Mouse (Mus musculus): ENCODE measurements around the gene Gm15056. TPM values are rescaled to one million over a fixed set of nuclear protein-coding genes. Genes with fewer than 3 reads are reported as not detected.

Gene Gm15056
- polyA plus RNA-seq, 1 experiment from 2014 or later = not detected

DNA sequence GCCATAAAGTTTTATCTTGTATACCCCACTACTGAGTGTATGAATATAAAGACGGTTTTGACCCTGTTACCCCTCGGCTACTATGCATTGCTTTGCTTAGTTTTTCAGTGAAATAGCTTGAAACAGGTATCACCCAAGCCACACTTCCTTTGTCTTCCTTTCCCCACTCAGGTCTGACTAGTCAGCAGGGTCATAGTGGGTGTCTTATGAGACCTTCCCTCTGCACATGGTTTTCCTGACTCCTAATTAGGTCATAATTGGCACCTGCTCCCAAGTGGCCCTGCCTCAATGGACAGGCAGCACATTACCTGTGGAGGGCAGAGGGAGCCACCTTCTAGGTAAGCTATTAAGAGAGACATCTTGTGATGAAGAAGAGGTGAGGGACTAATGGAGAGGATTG is 10.1 kb downstream of the Gm15056 start, which contains the start of gene Defb33:
Defb33 (plus strand) TSS at position 301 of the 400 bp plus-strand sequence.
- ATAC-seq (ENCODE audit: low FRiP score, low TSS enrichment) = no peak
- no peaks in the 10 kb centered on the region for H3K36me3 ChIP-seq (ENCODE audit: control insufficient read depth, insufficient read depth, low read length)

DNA sequence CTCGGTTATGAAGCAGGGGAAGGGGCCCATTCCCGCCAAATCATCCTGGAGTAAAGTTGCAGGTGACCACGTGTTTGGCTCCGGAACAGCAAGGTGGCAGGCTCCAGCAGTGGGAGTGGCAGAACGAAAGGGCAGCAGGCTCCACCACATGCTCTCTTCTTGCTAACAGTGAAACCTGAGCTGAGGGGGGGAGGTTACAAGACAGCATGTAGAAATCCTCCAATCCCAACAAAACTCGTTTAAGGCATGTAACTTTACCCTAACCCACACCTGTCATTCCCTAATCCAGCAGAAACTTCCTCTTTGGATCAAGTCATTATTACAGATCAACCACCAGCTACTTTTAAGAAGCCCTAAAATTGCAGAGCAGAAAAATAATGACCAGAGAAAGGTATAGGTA is 27.8 kb downstream of the Gm15056 start:
- Histone ChIP-seq H3K27me3 (ENCODE audit: control insufficient read depth, insufficient read depth, low read length) (no peaks in the 10 kb centered on the region), H3K36me3 (ENCODE audit: control insufficient read depth, insufficient read depth, low read length) (no peaks in the 10 kb centered on the region), H3K27ac (replicated peaks) (no peak overlapping the region), H3K4me3 (ENCODE audit: low read depth, low read length) (no peak overlapping the region), H3K9ac (ENCODE audit: low read length) (no peak overlapping the region), H3K4me1 (replicated peaks; ENCODE audit: control insufficient read depth, insufficient read depth) (no peaks in the 10 kb centered on the region), H3K9me3 (ENCODE audit: control insufficient read depth, low read length) (no peaks in the 10 kb centered on the region), H3K4me2 (replicated peaks; ENCODE audit: low read depth) (no peak overlapping the region)
- 31% methylated on average over 6 of the region's 6 CpGs for WGBS
- DNase-seq (ENCODE audit: low spot score) (no peak), ATAC-seq (ENCODE audit: low FRiP score, low TSS enrichment) (no peak)
- TF ChIP-seq EP300 (optimal IDR thresholded peaks at IDR 0.05) (no peak), CTCF (IDR thresholded peaks at IDR 0.05; ENCODE audit: low read depth) (no peak)

More for the DNA sequence above, 10.1 kb downstream of the Gm15056 start, which contains the start of gene Defb33:
- H3K4me2 ChIP-seq (replicated peaks; ENCODE audit: low read depth) = no peak within 1 kb of the TSS
- no peak for DNase-seq (ENCODE audit: low spot score)
- 82% methylated on average over 2 of the region's 2 CpGs for WGBS
- no peak within 1 kb of the TSS for H3K27ac ChIP-seq (replicated peaks)
- no peaks in the 10 kb centered on the region for H3K4me1 ChIP-seq (replicated peaks; ENCODE audit: control insufficient read depth, insufficient read depth)
- H3K9ac ChIP-seq (ENCODE audit: low read length) = no peak within 1 kb of the TSS
- H3K27me3 ChIP-seq (ENCODE audit: control insufficient read depth, insufficient read depth, low read length) = no peaks in the 10 kb centered on the region
- H3K4me3 ChIP-seq (ENCODE audit: low read depth, low read length) = no peak within 1 kb of the TSS
- TF ChIP-seq CTCF (IDR thresholded peaks at IDR 0.05; ENCODE audit: low read depth) = no peak
- no peak for TF ChIP-seq EP300 (optimal IDR thresholded peaks at IDR 0.05)
- H3K9me3 ChIP-seq (ENCODE audit: control insufficient read depth, low read length) = no peaks in the 10 kb centered on the region

Other genes starting within 250 kb of the Gm15056 start
- not detected in 2 replicates for gene Defb33, start 10.0 kb downstream of the Gm15056 start, polyA plus RNA-seq (2015; fragmentation: Nextera tagmentation; extraction: Ambion mirVana)
- not detected in 2 replicates for gene Gm6040, start 19.4 kb upstream of the Gm15056 start, polyA plus RNA-seq (2015; fragmentation: Nextera tagmentation; extraction: Ambion mirVana)
- gene AY761185, start 42.1 kb upstream of the Gm15056 start, polyA plus RNA-seq (2015; fragmentation: Nextera tagmentation; extraction: Ambion mirVana) = not detected in 2 replicates
- gene Defa21, start 122.9 kb upstream of the Gm15056 start, polyA plus RNA-seq (2015; fragmentation: Nextera tagmentation; extraction: Ambion mirVana) = not detected in 2 replicates
- gene Defa23, start 152.4 kb upstream of the Gm15056 start, polyA plus RNA-seq (2015; fragmentation: Nextera tagmentation; extraction: Ambion mirVana) = not detected in 2 replicates
- gene Defa35, start 162.4 kb upstream of the Gm15056 start, polyA plus RNA-seq (2015; fragmentation: Nextera tagmentation; extraction: Ambion mirVana) = not detected in 2 replicates
- gene Defa25, start 181.8 kb upstream of the Gm15056 start, polyA plus RNA-seq (2015; fragmentation: Nextera tagmentation; extraction: Ambion mirVana) = not detected in 2 replicates
- gene Gm14851, start 193.4 kb upstream of the Gm15056 start, polyA plus RNA-seq (2015; fragmentation: Nextera tagmentation; extraction: Ambion mirVana) = not detected in 2 replicates
- not detected in 2 replicates for gene Defa30, start 232.0 kb upstream of the Gm15056 start, polyA plus RNA-seq (2015; fragmentation: Nextera tagmentation; extraction: Ambion mirVana)